ENCODE assay signal across 21 mouse cellular contexts in the genomic region with DNA sequence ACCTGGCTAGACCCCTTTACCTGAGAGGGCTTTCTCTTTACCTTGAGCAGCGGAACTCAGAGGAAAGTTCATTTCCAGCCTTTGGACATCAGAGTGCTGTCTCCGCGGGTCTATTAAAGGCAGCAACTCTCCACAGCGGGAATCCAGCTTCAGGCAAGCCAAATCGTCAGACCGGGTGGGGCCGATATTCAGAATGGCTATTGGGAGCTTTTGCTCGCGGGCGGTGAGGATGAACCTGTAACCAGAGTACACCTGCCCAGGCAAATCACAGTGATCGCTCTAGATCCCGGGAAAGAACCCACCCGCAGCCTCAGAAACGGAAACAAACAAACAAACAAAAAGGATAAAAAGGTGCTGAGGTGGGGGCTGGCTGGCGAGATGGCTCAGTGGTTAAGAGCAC. TPM values are rescaled to one million over a fixed set of nuclear protein-coding genes. Genes with fewer than 3 reads are reported as not detected.
DNase-seq lines count a peak whose midpoint lies in the region; ATAC-seq lines count a peak whose summit lies in the region.
"Had no signal": no experiment of that assay in that cellular context is flagged by ENCODE, and none has a peak within 500 bp of the region (broad histone marks: within the 10 kb centered on the region; RNA-seq: fewer than 3 reads in every experiment).

No protein-coding gene starts in this region.

- H3K4me2 ChIP-seq in heart, embryonic 12.5 days: 0 out of 2 replicates have a peak overlapping the region, but pooled peaks have one; percentile 54
- H3K4me2 ChIP-seq in midbrain, embryonic 11.5 days: no peak overlapping the region
- H3K4me2 ChIP-seq in midbrain, embryonic 16.5 days (ENCODE audit: low read length): no peak overlapping the region

- peak; percentile 30 for DNase-seq in cerebellum, adult 9-10 months
- DNase-seq in cerebellum, postnatal 36 days: no peak
- DNase-seq in heart, adult 8-10 months (ENCODE audit: low spot score): no peak
- DNase-seq in midbrain, embryonic 11.5 days (ENCODE audit: low spot score, missing footprints): peak; percentile 83
- no peak for DNase-seq in embryonic facial prominence, embryonic 10.5 days (ENCODE audit: low spot score)
- no peak for DNase-seq in MN1 (ENCODE audit: low spot score)
- DNase-seq: adrenal gland, adult 8-10 months; left cerebral cortex, postnatal 4 days; midbrain, embryonic 14.5 days; right cerebral cortex, postnatal 25 days had no signal

- peaks cover 35% of the 10 kb centered on the region for H3K27me3 ChIP-seq in heart, embryonic 12.5 days (replicated peaks)
- peaks cover 12% of the 10 kb centered on the region for H3K27me3 ChIP-seq in midbrain, embryonic 11.5 days (ENCODE audit: control insufficient read depth, insufficient read depth, low read length)
- H3K27me3 ChIP-seq in midbrain, embryonic 16.5 days (ENCODE audit: control insufficient read depth, insufficient read depth, low read depth, low read length): no peaks in the 10 kb centered on the region
- H3K27me3 ChIP-seq in embryonic facial prominence, embryonic 10.5 days (replicated peaks; ENCODE audit: low read depth, poor library complexity, severe bottlenecking): peaks cover 51% of the 10 kb centered on the region
- H3K27me3 ChIP-seq: embryonic facial prominence, embryonic 15.5 days; intestine, embryonic 15.5 days had no signal

- H3K9ac ChIP-seq in heart, embryonic 12.5 days: no peak overlapping the region
- H3K9ac ChIP-seq in midbrain, embryonic 11.5 days (ENCODE audit: low read length): no peak overlapping the region
- no peak overlapping the region for H3K9ac ChIP-seq in midbrain, embryonic 16.5 days (ENCODE audit: low read depth, low read length)
- H3K9ac ChIP-seq: embryonic facial prominence, embryonic 15.5 days; intestine, embryonic 15.5 days had no signal

- 51% methylated on average over 15 of the region's 15 CpGs for WGBS in heart, embryonic 12.5 days
- 30% methylated on average over 15 of the region's 15 CpGs for WGBS in midbrain, embryonic 11.5 days
- WGBS in midbrain, embryonic 16.5 days: 37% methylated on average over 15 of the region's 15 CpGs
- 26% methylated on average over 15 of the region's 15 CpGs for WGBS in embryonic facial prominence, embryonic 10.5 days

- no peak for ATAC-seq in heart, embryonic 12.5 days (ENCODE audit: insufficient number of reproducible peaks, low FRiP score)
- no peak for ATAC-seq in midbrain, embryonic 11.5 days (ENCODE audit: low FRiP score)
- ATAC-seq in midbrain, embryonic 16.5 days: no peak
- ATAC-seq: intestine, embryonic 15.5 days had no signal

- H3K4me1 ChIP-seq in heart, embryonic 12.5 days (replicated peaks): peaks cover 19% of the 10 kb centered on the region
- peaks cover 16% of the 10 kb centered on the region for H3K4me1 ChIP-seq in midbrain, embryonic 11.5 days (ENCODE audit: control insufficient read depth, insufficient read depth, low read length)
- peaks cover 30% of the 10 kb centered on the region for H3K4me1 ChIP-seq in midbrain, embryonic 16.5 days (ENCODE audit: control insufficient read depth, insufficient read depth, low read length)
- H3K4me1 ChIP-seq in embryonic facial prominence, embryonic 10.5 days: peaks cover 40% of the 10 kb centered on the region

- no peaks in the 10 kb centered on the region for H3K9me3 ChIP-seq in heart, embryonic 12.5 days (replicated peaks)
- H3K9me3 ChIP-seq in midbrain, embryonic 11.5 days (ENCODE audit: control insufficient read depth, low read length): no peaks in the 10 kb centered on the region
- no peaks in the 10 kb centered on the region for H3K9me3 ChIP-seq in midbrain, embryonic 16.5 days (replicated peaks; ENCODE audit: control insufficient read depth, low read length, poor library complexity, severe bottlenecking)
- no peaks in the 10 kb centered on the region for H3K9me3 ChIP-seq in embryonic facial prominence, embryonic 10.5 days
- H3K9me3 ChIP-seq: embryonic facial prominence, embryonic 15.5 days; forebrain, embryonic 10.5 days; intestine, embryonic 15.5 days had no signal

- H3K36me3 ChIP-seq in heart, embryonic 12.5 days: peaks cover 11% of the 10 kb centered on the region
- H3K36me3 ChIP-seq in midbrain, embryonic 11.5 days (ENCODE audit: control insufficient read depth, insufficient read depth, low read length): no peaks in the 10 kb centered on the region
- H3K36me3 ChIP-seq in midbrain, embryonic 16.5 days (ENCODE audit: control insufficient read depth, insufficient read depth, low read length): no peaks in the 10 kb centered on the region
- H3K36me3 ChIP-seq in embryonic facial prominence, embryonic 10.5 days (replicated peaks): peaks cover 18% of the 10 kb centered on the region

- H3K4me3 ChIP-seq in heart, embryonic 12.5 days: no peak overlapping the region
- no peak overlapping the region for H3K4me3 ChIP-seq in midbrain, embryonic 11.5 days (ENCODE audit: low read depth, low read length)
- H3K4me3 ChIP-seq in midbrain, embryonic 16.5 days (ENCODE audit: low read depth, low read length): no peak overlapping the region
- peak overlapping the region; percentile 23; the same call in 1 of the 2 replicates for H3K4me3 ChIP-seq in embryonic facial prominence, embryonic 10.5 days
- H3K4me3 ChIP-seq: intestine, embryonic 15.5 days had no signal

- H3K27ac ChIP-seq in heart, embryonic 12.5 days (ENCODE audit: poor library complexity, severe bottlenecking): no peak overlapping the region
- H3K27ac ChIP-seq in midbrain, embryonic 11.5 days (ENCODE audit: low read depth, low read length): no peak overlapping the region
- H3K27ac ChIP-seq in midbrain, embryonic 16.5 days (ENCODE audit: low read length): no peak overlapping the region
- H3K27ac ChIP-seq in embryonic facial prominence, embryonic 10.5 days (replicated peaks): no peak overlapping the region
- H3K27ac ChIP-seq: embryonic facial prominence, embryonic 15.5 days; forebrain, embryonic 10.5 days; intestine, embryonic 15.5 days had no signal

RNA-seq across cellular contexts. Expression of a gene that starts 5.0 kb away (rescaled TPM):
- 14.7 and 18.0 TPM in 2 replicates for polyA plus RNA-seq in heart, embryonic 12.5 days (2016; fragmentation: Nextera tagmentation; extraction: Ambion mirVana)
- 10 to 100 TPM; 17.9 to 21.4 (median 19.6) TPM for total RNA-seq in heart, adult 8-10 months (2022)
- 16.2 and 18.9 TPM in 2 replicates for polyA plus RNA-seq in midbrain, embryonic 11.5 days (2014; fragmentation: Nextera tagmentation; extraction: Ambion mirVana)
- polyA plus RNA-seq in midbrain, embryonic 16.5 days (2015; fragmentation: Nextera tagmentation; extraction: Ambion mirVana): 32.3 and 32.7 TPM in 2 replicates
- polyA plus RNA-seq in embryonic facial prominence, embryonic 10.5 days (2016; fragmentation: Nextera tagmentation; extraction: Ambion mirVana): 14.5 and 16.0 TPM in 2 replicates

RNA-seq across cellular contexts. Expression of a gene that starts 13.5 kb away (rescaled TPM):
- 0.72 and 1.3 TPM in 2 replicates for polyA plus RNA-seq in heart, embryonic 12.5 days (2016; fragmentation: Nextera tagmentation; extraction: Ambion mirVana)
- total RNA-seq in heart, adult 8-10 months (2022): not detected
- polyA plus RNA-seq in midbrain, embryonic 11.5 days (2014; fragmentation: Nextera tagmentation; extraction: Ambion mirVana): not detected in 2 replicates
- not detected in 2 replicates for polyA plus RNA-seq in midbrain, embryonic 16.5 days (2015; fragmentation: Nextera tagmentation; extraction: Ambion mirVana)
- polyA plus RNA-seq in embryonic facial prominence, embryonic 10.5 days (2016; fragmentation: Nextera tagmentation; extraction: Ambion mirVana): not detected in 2 replicates
- total RNA-seq: gastrocnemius, adult 18-20 months; gastrocnemius, postnatal 4 days; left cerebral cortex, adult 18-20 months; left cerebral cortex, postnatal 4 days; megakaryocyte progenitor cell, adult 5-6 weeks had no signal
- polyA plus RNA-seq: embryonic facial prominence, embryonic 15.5 days; forebrain, embryonic 10.5 days; liver, embryonic 16.5 days; midbrain, embryonic 14.5 days; urinary bladder, adult 2 months had no signal

RNA-seq across cellular contexts. Expression of a gene that starts 26.9 kb away (rescaled TPM):
- polyA plus RNA-seq in heart, embryonic 12.5 days (2016; fragmentation: Nextera tagmentation; extraction: Ambion mirVana): 41.1 and 41.7 TPM in 2 replicates
- total RNA-seq in heart, adult 8-10 months (2022): 10 to 100 TPM; 31.2 to 43.4 (median 34.1) TPM
- polyA plus RNA-seq in midbrain, embryonic 11.5 days (2014; fragmentation: Nextera tagmentation; extraction: Ambion mirVana): 7.3 and 7.7 TPM in 2 replicates
- 18.3 and 18.5 TPM in 2 replicates for polyA plus RNA-seq in midbrain, embryonic 16.5 days (2015; fragmentation: Nextera tagmentation; extraction: Ambion mirVana)
- polyA plus RNA-seq in embryonic facial prominence, embryonic 10.5 days (2016; fragmentation: Nextera tagmentation; extraction: Ambion mirVana): 50.3 and 50.6 TPM in 2 replicates

RNA-seq across cellular contexts. Expression of a gene that starts 50.2 kb away (rescaled TPM):
- 6.7 and 6.8 TPM in 2 replicates for polyA plus RNA-seq in heart, embryonic 12.5 days (2016; fragmentation: Nextera tagmentation; extraction: Ambion mirVana)
- total RNA-seq in heart, adult 8-10 months (2022): under 1 TPM; 0.16 to 0.52 (median 0.25) TPM
- 199 and 227 TPM in 2 replicates for polyA plus RNA-seq in midbrain, embryonic 11.5 days (2014; fragmentation: Nextera tagmentation; extraction: Ambion mirVana)
- 47.9 and 53.7 TPM in 2 replicates for polyA plus RNA-seq in midbrain, embryonic 16.5 days (2015; fragmentation: Nextera tagmentation; extraction: Ambion mirVana)
- polyA plus RNA-seq in embryonic facial prominence, embryonic 10.5 days (2016; fragmentation: Nextera tagmentation; extraction: Ambion mirVana): 86.3 and 111 TPM in 2 replicates
- total RNA-seq: megakaryocyte progenitor cell, adult 5-6 weeks had no signal

Comparison
In these comparisons a context has a peak if more than half of its experiments do, and no peak if none do; other contexts are left out.
1. DNase-seq: peak in cerebellum, adult 9-10 months (single experiment) and midbrain, embryonic 11.5 days (single experiment); none in cerebellum, postnatal 36 days (0 of 2), heart, adult 8-10 months (single experiment), embryonic facial prominence, embryonic 10.5 days (single experiment) and MN1 (single experiment).